Mouse (Mus musculus): ENCODE results near the gene Gng8. TPM values are rescaled to one million over a fixed set of nuclear protein-coding genes. Genes with fewer than 3 reads are reported as not detected.
A peak's percentile ranks its signal among the peaks of the same experiment; 100 is the strongest.

Gng8 gene
- total and polyA plus RNA-seq, 2 experiments from 2014 or later: 16.4 TPM; not detected in 1

DNA sequence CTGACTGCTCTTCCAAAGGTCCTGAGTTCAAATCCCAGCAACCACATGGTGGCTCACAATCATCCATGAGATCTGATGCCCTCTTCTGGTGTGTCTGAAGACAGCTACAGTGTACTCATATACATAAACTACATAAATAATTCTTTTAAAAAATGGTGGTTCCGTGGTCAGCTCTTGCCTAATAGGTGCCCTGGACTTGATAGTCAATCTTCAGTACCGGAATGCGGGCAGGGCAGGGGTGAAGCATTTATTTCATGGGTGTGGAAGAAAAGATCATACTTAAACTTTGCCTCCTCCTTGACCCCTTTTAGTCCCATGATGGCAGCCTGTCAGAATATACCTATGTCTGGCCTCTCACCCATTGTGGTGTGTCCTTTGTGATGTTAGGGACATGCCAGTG is 20.3 kb downstream of the Gng8 start:
- 94% methylated on average over 3 of the region's 3 CpGs for WGBS
- H3K4me3 ChIP-seq (ENCODE audit: low read depth, low read length): no peak overlapping the region
- no peak for TF ChIP-seq CTCF (IDR thresholded peaks at IDR 0.05; ENCODE audit: low read depth)

DNA sequence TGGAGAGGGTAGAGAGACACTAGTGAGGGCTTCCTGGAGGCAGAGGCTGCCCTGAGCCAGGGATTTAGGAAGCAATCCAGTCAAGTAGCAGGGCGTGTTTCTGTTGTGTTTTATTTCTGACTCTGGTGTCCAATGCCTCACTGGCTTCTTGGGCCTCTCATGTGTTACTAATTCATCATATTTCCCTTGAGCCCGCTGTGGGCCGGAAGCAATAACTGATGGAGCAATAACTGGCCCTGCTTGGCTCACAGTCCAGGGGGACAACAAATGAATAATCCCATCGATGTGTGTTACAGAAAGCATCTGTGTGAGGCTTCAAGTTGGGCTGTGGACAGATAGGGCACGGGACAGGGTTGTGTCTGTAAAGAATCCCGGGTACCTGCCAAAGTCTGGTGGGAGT is 20.8 kb downstream of the Gng8 start:
- Histone ChIP-seq H3K27me3 (ENCODE audit: insufficient read depth, low read length) (no peaks in the 10 kb centered on the region), H3K4me2 (ENCODE audit: low read depth) (no peak overlapping the region), H3K27ac (ENCODE audit: low read depth, low read length) (no peak overlapping the region), H3K36me3 (ENCODE audit: insufficient read depth) (peaks cover 40% of the 10 kb centered on the region), H3K4me1 (ENCODE audit: insufficient read depth) (no peaks in the 10 kb centered on the region), H3K4me3 (ENCODE audit: low read depth, low read length) (no peak overlapping the region), H3K9ac (no peak overlapping the region), H3K9me3 (ENCODE audit: low read length) (no peaks in the 10 kb centered on the region)
- WGBS: 89% methylated on average over 6 of the region's 6 CpGs
- no peak for DNase-seq
- TF ChIP-seq CTCF (IDR thresholded peaks at IDR 0.05; ENCODE audit: low read depth): no peak
- no peak for ATAC-seq

More for the DNA sequence above, 20.3 kb downstream of the Gng8 start:
- Histone ChIP-seq H3K27ac (ENCODE audit: low read depth, low read length) (no peak overlapping the region), H3K9ac (no peak overlapping the region), H3K27me3 (ENCODE audit: insufficient read depth, low read length) (no peaks in the 10 kb centered on the region), H3K4me1 (ENCODE audit: insufficient read depth) (no peaks in the 10 kb centered on the region), H3K36me3 (ENCODE audit: insufficient read depth) (peaks cover 36% of the 10 kb centered on the region), H3K4me2 (ENCODE audit: low read depth) (no peak overlapping the region), H3K9me3 (ENCODE audit: low read length) (no peaks in the 10 kb centered on the region)
- ATAC-seq (no peak), DNase-seq (no peak)

DNA sequence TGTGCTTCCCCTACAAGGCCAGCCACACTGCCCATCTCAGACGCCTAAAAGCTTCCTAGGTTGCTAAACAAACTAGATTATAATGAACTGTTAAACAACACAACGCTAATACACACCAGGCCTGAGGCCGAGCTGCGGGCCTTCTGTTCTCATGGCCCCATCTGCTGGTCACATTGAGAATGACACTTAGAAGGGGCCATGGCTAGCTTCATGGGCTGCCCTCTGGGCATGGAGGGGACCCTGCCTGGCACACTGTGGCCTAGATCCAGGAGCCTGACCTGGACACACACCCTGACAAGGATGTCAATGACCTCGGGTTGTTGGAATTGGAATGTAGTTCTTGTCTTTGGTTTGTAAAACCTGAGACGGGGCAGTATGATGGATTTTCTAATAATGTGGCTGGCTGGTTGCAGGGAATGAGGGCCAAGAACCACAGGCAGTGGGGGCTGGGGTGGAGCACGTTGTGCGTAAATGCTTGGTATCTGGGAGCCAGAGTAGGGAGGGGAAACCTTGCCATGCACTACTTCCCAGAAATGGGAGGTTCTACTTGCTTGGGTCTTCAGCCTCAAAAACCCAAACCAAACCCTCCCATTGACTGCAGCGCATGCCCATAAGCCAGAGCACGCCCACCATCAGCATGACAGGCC is 22.3 kb downstream of the Gng8 start:
- H3K36me3 ChIP-seq (ENCODE audit: insufficient read depth): peaks cover 55% of the 10 kb centered on the region
- no peaks in the 10 kb centered on the region for H3K9me3 ChIP-seq (ENCODE audit: low read length)
- no peaks in the 10 kb centered on the region for H3K27me3 ChIP-seq (ENCODE audit: insufficient read depth, low read length)
- TF ChIP-seq CTCF (IDR thresholded peaks at IDR 0.05; ENCODE audit: low read depth): peak; percentile 87
- 37% methylated on average over 10 of the region's 10 CpGs for WGBS
- no peaks in the 10 kb centered on the region for H3K4me1 ChIP-seq (ENCODE audit: insufficient read depth)
- H3K4me3 ChIP-seq (ENCODE audit: low read depth, low read length): no peak overlapping the region
- ATAC-seq (peak; percentile 79), DNase-seq (peak; percentile 84)
- no peak overlapping the region for H3K27ac ChIP-seq (ENCODE audit: low read depth, low read length)
- no peak overlapping the region for H3K9ac ChIP-seq
- H3K4me2 ChIP-seq (ENCODE audit: low read depth): no peak overlapping the region

DNA sequence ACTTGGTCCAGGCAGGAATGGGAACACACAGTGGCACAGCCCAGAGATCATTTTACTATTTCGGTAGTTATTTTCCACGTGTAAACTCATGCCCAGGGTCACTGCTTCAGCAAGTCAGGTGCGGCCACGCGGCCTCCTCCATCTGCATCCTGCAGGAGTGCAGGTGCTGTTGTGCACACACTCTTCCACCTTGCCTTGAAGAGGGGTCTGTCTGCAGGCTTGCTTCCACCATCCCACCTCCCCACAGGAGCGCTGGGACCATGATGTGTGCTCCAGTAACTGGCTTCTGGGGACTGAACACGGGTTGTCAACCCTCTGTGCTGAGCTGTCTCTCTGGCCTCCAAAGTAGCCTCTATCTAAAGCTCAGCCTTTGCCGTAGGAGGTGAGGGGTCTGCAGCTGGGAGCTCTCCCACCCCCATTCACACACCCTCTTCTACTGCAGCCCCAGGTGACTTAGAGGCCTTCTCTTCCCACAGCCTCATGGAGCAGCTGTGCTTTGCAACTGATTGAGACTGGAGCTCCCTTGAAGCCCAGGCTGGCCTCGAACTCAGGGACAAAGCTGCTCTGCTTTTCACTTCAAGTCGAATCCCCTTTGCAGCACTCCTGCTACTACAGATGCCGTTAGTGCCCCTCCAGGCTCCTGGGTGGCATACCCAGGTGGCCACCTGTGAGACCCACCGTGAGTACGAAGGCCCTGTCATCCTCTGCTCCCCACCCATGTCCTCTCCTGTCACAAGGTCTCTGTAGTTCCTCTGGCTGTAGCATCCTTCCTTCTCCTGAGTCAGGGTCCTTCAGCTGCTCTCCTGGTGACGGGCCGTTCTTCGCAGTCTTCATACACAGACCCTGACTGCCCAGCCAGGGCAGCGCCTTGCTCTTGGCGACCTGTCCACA is 23.1 kb downstream of the Gng8 start:
- no peak overlapping the region for H3K9ac ChIP-seq
- no peak overlapping the region for H3K27ac ChIP-seq (ENCODE audit: low read depth, low read length)
- ATAC-seq (no peak; the same call in 1 of the 2 replicates), DNase-seq (no peak)
- no peak for TF ChIP-seq CTCF (IDR thresholded peaks at IDR 0.05; ENCODE audit: low read depth)
- no peak overlapping the region for H3K4me3 ChIP-seq (ENCODE audit: low read depth, low read length)
- no peaks in the 10 kb centered on the region for H3K9me3 ChIP-seq (ENCODE audit: low read length)
- no peaks in the 10 kb centered on the region for H3K4me1 ChIP-seq (ENCODE audit: insufficient read depth)
- H3K27me3 ChIP-seq (ENCODE audit: insufficient read depth, low read length): no peaks in the 10 kb centered on the region
- WGBS: 83% methylated on average over 18 of the region's 18 CpGs
- H3K36me3 ChIP-seq (ENCODE audit: insufficient read depth): peaks cover 61% of the 10 kb centered on the region
- H3K4me2 ChIP-seq (ENCODE audit: low read depth): no peak overlapping the region

DNA sequence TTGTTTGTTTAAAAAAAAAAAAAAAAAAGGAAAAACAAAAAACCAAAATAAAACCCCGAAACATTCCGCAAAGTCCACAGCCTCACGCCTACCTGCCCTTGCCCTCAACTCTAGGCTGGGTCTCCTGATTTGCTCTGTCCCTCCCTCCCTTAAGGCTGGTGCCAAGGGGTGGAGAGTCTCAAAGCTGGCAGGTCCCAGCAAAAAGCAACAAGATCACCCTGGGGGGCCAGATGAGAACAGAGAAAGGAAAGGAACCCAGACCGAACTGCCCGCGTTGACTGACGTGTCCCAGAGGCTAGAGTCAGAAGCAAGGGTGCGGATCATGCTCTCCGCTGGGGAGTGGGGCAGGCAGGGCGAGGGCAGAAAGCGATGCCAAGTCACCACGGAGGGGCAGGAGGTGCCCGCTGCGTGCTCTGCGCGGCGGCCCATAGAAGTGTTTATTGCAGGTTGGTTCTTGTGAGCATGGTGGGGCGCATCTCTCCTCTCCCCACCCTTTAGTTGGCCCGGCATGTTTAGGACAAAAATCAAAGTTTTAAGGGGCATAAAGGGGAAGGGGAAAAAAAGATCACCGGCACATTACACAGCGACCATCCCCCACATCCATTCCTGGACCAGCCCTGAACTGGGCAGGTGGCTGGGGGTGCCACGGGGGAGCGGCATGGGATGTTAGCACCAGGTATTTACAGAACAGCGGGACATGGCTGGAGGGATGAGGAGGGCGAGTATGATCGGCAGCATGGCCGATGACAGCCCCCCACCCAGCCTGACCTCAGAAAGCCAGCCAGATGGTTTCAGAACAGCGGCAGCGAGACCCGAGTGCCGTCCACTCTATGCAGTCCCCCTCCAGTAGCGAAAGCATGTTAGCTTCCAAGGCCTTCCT is 24.1 kb downstream of the Gng8 start:
- Histone ChIP-seq H3K4me3 (ENCODE audit: low read depth, low read length) (no peak overlapping the region), H3K36me3 (ENCODE audit: insufficient read depth) (peaks cover 65% of the 10 kb centered on the region), H3K9ac (no peak overlapping the region), H3K4me2 (ENCODE audit: low read depth) (no peak overlapping the region), H3K4me1 (ENCODE audit: insufficient read depth) (peaks cover 10% of the 10 kb centered on the region), H3K27ac (ENCODE audit: low read depth, low read length) (no peak overlapping the region), H3K27me3 (ENCODE audit: insufficient read depth, low read length) (no peaks in the 10 kb centered on the region), H3K9me3 (ENCODE audit: low read length) (no peaks in the 10 kb centered on the region)
- no peak for TF ChIP-seq CTCF (IDR thresholded peaks at IDR 0.05; ENCODE audit: low read depth)
- 89% methylated on average over 32 of the region's 32 CpGs for WGBS
- DNase-seq (no peak), ATAC-seq (no peak)

DNA sequence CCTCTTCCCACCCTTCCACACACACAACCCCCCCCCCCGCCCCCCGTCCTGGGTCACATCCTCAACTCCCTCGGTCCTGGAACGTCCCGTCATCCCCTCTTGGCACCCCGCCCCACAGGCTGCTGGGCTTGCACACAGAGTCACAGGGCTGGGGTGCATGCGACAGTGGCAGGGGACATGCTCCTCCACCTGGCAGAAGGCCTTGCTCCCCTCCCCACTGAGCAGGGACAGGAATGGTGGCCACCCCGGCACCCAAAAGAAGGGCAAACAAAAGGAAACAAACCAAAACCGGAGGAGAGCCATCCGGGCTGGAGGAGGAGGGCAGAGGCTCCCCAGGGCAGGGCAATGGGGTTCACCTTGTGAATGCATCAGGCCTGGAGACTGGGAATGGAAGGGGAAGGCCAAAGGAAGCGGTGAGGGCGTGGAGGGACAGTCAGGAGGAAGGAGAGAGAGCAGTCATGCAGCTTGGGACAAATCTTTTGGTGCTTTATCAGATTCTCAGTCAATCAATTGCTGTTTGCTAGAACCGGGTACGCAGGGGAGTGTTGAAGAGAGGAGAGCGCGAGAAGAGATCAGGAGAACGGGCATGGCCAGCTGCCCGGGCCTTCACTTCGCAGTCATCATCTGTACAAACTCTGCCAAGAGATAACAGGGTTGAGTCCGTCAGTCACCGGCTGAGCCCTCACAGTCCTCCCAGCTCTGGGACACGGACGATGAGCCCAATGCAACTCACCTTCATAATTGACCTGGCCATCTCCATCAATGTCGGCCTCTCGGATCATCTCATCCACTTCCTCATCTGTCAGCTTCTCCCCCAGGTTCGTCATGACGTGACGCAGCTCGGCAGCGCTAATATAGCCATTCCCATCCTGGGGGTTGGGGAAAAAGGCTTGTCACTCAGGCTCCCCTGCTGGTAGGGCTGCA is 25.0 kb downstream of the Gng8 start:
- H3K4me2 ChIP-seq (ENCODE audit: low read depth): no peak overlapping the region
- ATAC-seq: no peak
- no peaks in the 10 kb centered on the region for H3K9me3 ChIP-seq (ENCODE audit: low read length)
- H3K9ac ChIP-seq: no peak overlapping the region
- H3K27ac ChIP-seq (ENCODE audit: low read depth, low read length): no peak overlapping the region
- no peak for DNase-seq
- H3K4me1 ChIP-seq (ENCODE audit: insufficient read depth): peaks cover 16% of the 10 kb centered on the region
- peaks cover 65% of the 10 kb centered on the region for H3K36me3 ChIP-seq (ENCODE audit: insufficient read depth)
- 81% methylated on average over 30 of the region's 30 CpGs for WGBS
- H3K27me3 ChIP-seq (ENCODE audit: insufficient read depth, low read length): no peaks in the 10 kb centered on the region
- no peak overlapping the region for H3K4me3 ChIP-seq (ENCODE audit: low read depth, low read length)
- peak; percentile 10; the same call in 1 of the 2 replicates for TF ChIP-seq CTCF (IDR thresholded peaks at IDR 0.05; ENCODE audit: low read depth)

Data from forebrain, postnatal 0 days (tissue).